Mouse (Mus musculus): ENCODE results near the gene Fkbp2. TPM values are rescaled to one million over a fixed set of nuclear protein-coding genes. Genes with fewer than 3 reads are reported as not detected.

Gene Fkbp2
- polyA plus RNA-seq (2014; fragmentation: Illumina TruSeq; extraction: RNeasy Lipid Tissue Mini Kit (QIAGEN cat#74804); ENCODE audit: low read depth, low replicate concordance) = 20.9 TPM

GRCm38 (mm10) chr19:6980381-6981093, at the start of gene Fkbp2:
Gene Fkbp2 (minus strand): TSS chr19:6980501.

GRCm38 (mm10) chr19:7019191-7019590, 38.9 kb upstream of the Fkbp2 start, which contains the start of gene Fermt3:
Gene Fermt3 (minus strand): TSS chr19:7019469.

DNA sequence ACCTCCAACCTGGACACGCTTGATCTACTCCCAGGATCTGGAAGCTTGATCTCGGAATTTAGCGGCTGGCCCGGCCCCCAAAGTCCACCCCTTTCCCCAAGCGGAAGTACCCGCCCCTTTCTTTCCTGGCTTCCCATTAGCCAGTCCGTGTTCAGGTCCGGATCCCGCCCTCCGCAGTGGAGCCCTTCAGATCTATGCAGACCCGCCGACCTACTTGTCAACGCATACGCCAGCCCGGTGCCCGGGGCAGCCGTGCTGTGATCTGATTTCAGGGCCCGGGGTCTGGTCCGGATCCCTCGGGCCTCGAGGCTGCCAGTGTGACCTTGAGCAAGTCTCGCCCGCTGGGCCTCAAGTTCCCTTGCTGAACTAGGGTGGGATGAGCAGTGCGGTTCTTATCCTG, 15.7 kb upstream of the Fkbp2 start, which contains the start of the genes Nudt22 and Trpt1:
TSS of gene Nudt22 (minus strand) at position 112 of the 400 bp plus-strand sequence.
TSS of gene Trpt1 (plus strand) at position 126 of the 400 bp plus-strand sequence.

DNA sequence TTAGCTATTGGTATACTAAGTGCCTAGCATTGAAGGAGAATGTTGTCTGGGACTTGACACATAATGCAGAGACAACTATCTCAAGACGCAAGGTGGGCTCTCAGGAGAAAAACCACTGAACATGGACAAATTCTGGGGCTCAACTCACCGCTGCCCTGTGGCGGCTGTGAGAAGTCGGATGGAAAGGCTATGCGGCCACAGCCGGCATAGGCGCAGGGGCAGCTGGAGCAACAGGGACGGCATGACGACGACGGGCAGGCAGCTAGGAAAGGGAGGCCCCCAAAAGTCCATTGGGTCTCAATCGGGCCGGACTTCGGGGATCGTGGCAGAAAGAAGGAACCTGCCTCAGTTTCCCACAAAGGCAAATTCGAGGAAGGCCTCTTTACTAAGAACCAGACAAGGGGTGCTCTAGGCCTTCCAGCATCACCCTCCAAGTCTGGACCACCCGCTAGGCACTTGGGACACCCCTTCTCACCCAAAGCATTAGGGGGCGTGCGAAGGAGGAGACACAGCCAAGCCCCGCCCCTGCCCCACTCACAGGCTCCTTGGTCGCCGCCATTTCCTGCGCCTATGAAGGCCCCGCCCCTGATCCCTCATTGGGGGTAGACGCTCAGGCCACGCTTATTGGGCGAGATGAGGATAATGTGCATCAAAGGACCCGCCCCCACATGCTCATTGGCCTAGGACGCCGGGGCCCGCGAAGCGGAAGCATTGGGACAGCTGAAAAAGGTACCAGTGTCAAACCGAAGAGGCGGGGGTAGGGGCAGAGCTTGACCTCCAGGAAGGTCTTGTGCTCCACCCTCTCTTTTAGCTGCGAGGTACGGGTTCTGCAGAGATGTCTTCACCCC, 11.9 kb upstream of the Fkbp2 start, which contains the start of gene Dnajc4:
TSS of gene Dnajc4 (minus strand) at position 562 of the 848 bp plus-strand sequence.

DNA sequence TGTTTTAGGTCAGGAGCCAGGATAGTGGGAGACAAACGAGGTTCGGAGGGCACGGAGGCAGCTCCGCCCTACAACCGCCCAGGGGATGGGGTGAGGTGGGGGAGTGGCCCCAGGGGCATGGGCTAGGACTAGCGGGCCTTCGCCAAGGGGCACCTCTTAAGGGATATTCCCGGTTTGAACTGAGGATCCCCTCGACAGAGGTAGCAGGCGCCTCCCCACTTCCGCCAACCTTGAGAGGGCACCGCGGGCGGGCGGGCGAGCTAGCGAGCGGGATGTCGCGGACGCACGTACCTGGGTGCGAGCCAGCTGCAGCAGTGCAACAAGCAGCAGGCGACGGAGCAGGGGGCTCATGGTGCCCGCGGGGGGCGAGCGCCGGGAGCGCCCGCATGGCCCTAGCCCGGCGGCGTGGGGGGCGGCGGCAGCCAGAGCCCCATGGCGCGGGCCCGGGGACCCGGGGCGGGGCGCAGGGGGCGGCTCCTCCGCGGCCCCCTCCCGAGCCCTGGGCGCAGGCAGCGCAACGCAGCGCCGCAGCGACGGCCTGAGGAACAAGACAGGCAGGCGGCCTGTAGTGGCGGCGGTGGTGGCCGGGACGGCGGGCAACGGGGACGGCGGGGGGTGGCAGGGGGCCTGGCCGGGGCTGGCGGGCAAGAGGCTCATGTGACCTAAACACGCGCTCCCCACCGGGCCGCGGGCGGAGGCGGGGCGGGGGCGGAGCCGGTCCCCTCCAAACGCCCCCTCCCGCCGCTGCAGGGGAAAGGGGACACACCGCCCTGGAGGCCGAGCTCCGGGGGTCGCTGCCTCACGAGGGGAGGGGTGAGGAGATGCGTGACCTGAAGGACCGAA, 7.0 kb upstream of the Fkbp2 start, which contains the start of gene Vegfb:
TSS of gene Vegfb (minus strand) at position 591 of the 843 bp plus-strand sequence.

GRCm38 (mm10) chr19:6975537-6976521, 4.5 kb downstream of the Fkbp2 start, which contains the start of gene Plcb3:
Gene Plcb3 (minus strand): TSS chr19:6976470.

GRCm38 (mm10) chr19:6974211-6975205, 5.8 kb downstream of the Fkbp2 start, which contains the start of gene Ppp1r14b:
Gene Ppp1r14b (plus strand): TSS chr19:6974968.

DNA sequence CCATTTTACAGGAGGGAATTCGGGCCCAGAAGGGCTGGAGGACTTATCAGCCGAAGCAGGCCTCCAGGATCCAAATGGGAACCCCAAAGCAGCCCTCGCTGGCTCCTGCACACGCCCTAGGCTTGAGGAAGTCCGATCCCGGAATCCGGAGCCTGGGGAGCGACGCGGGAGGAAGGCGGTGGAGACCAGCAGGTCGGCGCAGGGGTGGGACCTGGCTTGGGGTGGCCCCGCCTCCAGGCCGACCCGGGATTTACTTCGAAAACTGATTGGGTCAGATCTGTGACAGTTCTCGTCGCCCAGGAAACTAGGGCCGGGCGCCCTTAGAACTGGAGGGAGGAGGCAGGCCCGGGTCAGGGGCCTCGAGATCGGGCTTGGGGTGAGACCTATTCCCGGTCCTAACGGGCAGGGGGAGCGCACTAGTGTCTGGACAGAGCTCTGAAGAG, 38.0 kb downstream of the Fkbp2 start, which contains the start of gene Gpr137:
TSS of gene Gpr137 (minus strand) at position 232 of the 443 bp plus-strand sequence.

DNA sequence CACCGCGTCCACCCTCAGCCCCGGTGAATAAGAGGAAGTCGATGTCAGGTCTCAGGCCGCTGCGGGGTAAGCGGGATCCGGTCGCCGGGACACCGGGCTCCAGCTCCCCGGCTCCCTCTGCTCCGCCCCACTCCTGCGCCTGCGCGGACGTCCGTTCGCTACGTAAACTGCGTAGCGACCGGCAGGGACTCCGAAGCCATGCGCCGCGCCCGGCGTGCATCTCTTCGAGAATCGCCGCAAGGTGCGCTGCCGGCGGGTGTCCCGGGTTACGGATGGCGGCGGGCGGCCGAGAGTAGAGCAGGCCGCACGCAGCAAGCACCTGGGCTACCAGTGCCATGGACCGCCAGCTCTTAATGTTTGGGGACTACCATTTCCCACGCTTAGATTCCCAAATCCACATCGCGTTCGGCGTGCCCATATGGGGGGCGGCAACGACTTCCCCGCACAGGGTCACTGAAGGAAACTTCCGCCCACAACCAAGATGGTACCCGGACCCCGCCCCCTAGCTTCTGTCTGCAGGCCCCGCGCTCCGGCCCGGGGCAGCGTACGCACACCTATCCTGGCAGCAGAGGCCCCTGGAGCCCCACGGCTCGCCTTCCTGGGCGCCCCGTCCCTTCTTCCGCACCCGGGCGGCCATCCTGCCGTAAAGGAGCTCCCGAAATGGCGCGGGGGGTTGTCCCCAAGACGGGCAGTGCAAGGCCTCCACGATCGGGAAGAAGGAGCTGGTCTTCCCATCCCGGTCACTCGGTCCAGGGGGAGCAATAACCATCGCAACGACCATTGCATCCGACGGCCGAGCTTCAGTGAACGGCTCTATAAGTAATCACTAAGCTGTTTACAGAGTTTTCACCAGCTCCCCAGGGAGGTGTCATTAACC, 38.7 kb downstream of the Fkbp2 start, which contains the start of gene Bad:
TSS of gene Bad (plus strand) at position 490 of the 877 bp plus-strand sequence.

DNA sequence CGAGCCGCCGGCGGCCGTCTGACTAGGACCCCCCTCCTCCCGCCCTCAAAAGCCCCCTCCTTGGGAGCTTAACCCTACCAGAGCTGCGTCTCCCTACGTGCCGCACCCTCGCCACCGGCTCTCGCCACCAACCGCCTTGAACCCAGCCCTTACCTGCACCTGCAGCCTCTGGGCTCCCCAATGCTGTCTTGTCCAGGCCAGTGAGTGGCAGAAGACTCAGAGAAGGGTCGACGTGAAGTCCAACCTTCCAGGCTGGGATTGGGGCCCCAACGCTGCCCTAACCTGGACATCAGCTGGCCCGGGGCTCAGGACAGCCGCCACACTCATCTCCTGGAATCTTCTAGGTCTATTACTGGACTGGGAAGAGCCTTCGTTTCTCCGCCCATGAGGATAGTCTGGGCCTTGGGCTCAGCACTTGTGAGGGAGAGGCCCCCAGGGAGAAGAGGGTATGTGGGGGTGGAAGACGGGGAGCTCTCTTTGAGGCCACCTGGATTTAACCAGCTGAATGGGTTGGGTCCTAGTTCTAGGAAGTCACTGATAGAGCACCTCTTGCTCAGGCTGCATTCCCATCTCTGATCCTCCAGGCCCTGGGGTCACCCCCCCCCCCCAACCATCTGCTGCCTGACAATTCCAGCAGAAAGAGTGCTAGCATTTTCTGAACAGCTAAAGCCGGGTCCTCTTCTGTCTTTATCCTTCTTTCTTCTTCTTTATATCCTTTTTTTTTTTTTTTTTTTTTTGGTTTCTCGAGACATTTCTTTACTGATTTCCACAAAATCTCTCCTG, 45.9 kb downstream of the Fkbp2 start, which contains the start of gene Kcnk4:
TSS of gene Kcnk4 (minus strand) at position 321 of the 783 bp plus-strand sequence.

Other genes with a start within 250 kb of the Fkbp2 start
- not detected for gene Rps6ka4, start 139.9 kb downstream of the Fkbp2 start, polyA plus RNA-seq (2014; fragmentation: Illumina TruSeq; extraction: RNeasy Lipid Tissue Mini Kit (QIAGEN cat#74804); ENCODE audit: low read depth, low replicate concordance)
- not detected for gene Ccdc88b, start 122.3 kb downstream of the Fkbp2 start, polyA plus RNA-seq (2014; fragmentation: Illumina TruSeq; extraction: RNeasy Lipid Tissue Mini Kit (QIAGEN cat#74804); ENCODE audit: low read depth, low replicate concordance)
- 20.7 TPM for gene Trmt112, start 70.8 kb downstream of the Fkbp2 start, polyA plus RNA-seq (2014; fragmentation: Illumina TruSeq; extraction: RNeasy Lipid Tissue Mini Kit (QIAGEN cat#74804); ENCODE audit: low read depth, low replicate concordance)
- gene Prdx5, start 70.4 kb downstream of the Fkbp2 start, polyA plus RNA-seq (2014; fragmentation: Illumina TruSeq; extraction: RNeasy Lipid Tissue Mini Kit (QIAGEN cat#74804); ENCODE audit: low read depth, low replicate concordance) = 53.2 TPM
- gene Esrra, start 58.7 kb downstream of the Fkbp2 start, polyA plus RNA-seq (2014; fragmentation: Illumina TruSeq; extraction: RNeasy Lipid Tissue Mini Kit (QIAGEN cat#74804); ENCODE audit: low read depth, low replicate concordance) = 2.0 TPM
- gene Catsperz, start 55.1 kb downstream of the Fkbp2 start, polyA plus RNA-seq (2014; fragmentation: Illumina TruSeq; extraction: RNeasy Lipid Tissue Mini Kit (QIAGEN cat#74804); ENCODE audit: low read depth, low replicate concordance) = not detected
- gene Kcnk4, start 46.0 kb downstream of the Fkbp2 start, polyA plus RNA-seq (2014; fragmentation: Illumina TruSeq; extraction: RNeasy Lipid Tissue Mini Kit (QIAGEN cat#74804); ENCODE audit: low read depth, low replicate concordance) = not detected
- gene Bad, start 38.6 kb downstream of the Fkbp2 start, polyA plus RNA-seq (2014; fragmentation: Illumina TruSeq; extraction: RNeasy Lipid Tissue Mini Kit (QIAGEN cat#74804); ENCODE audit: low read depth, low replicate concordance) = 0.90 TPM
- 0.98 TPM for gene Gpr137, start 38.0 kb downstream of the Fkbp2 start, polyA plus RNA-seq (2014; fragmentation: Illumina TruSeq; extraction: RNeasy Lipid Tissue Mini Kit (QIAGEN cat#74804); ENCODE audit: low read depth, low replicate concordance)
- gene Ppp1r14b, start 5.5 kb downstream of the Fkbp2 start, polyA plus RNA-seq (2014; fragmentation: Illumina TruSeq; extraction: RNeasy Lipid Tissue Mini Kit (QIAGEN cat#74804); ENCODE audit: low read depth, low replicate concordance) = 2.9 TPM
- 1.5 TPM for gene Plcb3, start 4.0 kb downstream of the Fkbp2 start, polyA plus RNA-seq (2014; fragmentation: Illumina TruSeq; extraction: RNeasy Lipid Tissue Mini Kit (QIAGEN cat#74804); ENCODE audit: low read depth, low replicate concordance)
- 3.3 TPM for gene Vegfb, start 7.2 kb upstream of the Fkbp2 start, polyA plus RNA-seq (2014; fragmentation: Illumina TruSeq; extraction: RNeasy Lipid Tissue Mini Kit (QIAGEN cat#74804); ENCODE audit: low read depth, low replicate concordance)
- 2.7 TPM for gene Dnajc4, start 12.1 kb upstream of the Fkbp2 start, polyA plus RNA-seq (2014; fragmentation: Illumina TruSeq; extraction: RNeasy Lipid Tissue Mini Kit (QIAGEN cat#74804); ENCODE audit: low read depth, low replicate concordance)
- not detected for gene Nudt22, start 15.6 kb upstream of the Fkbp2 start, polyA plus RNA-seq (2014; fragmentation: Illumina TruSeq; extraction: RNeasy Lipid Tissue Mini Kit (QIAGEN cat#74804); ENCODE audit: low read depth, low replicate concordance)
- gene Trpt1, start 15.6 kb upstream of the Fkbp2 start, polyA plus RNA-seq (2014; fragmentation: Illumina TruSeq; extraction: RNeasy Lipid Tissue Mini Kit (QIAGEN cat#74804); ENCODE audit: low read depth, low replicate concordance) = 0.58 TPM
- gene Fermt3, start 39.0 kb upstream of the Fkbp2 start, polyA plus RNA-seq (2014; fragmentation: Illumina TruSeq; extraction: RNeasy Lipid Tissue Mini Kit (QIAGEN cat#74804); ENCODE audit: low read depth, low replicate concordance) = 0.16 TPM
- 34.1 TPM for gene Stip1, start 59.5 kb upstream of the Fkbp2 start, polyA plus RNA-seq (2014; fragmentation: Illumina TruSeq; extraction: RNeasy Lipid Tissue Mini Kit (QIAGEN cat#74804); ENCODE audit: low read depth, low replicate concordance)
- gene Macrod1, start 76.3 kb upstream of the Fkbp2 start, polyA plus RNA-seq (2014; fragmentation: Illumina TruSeq; extraction: RNeasy Lipid Tissue Mini Kit (QIAGEN cat#74804); ENCODE audit: low read depth, low replicate concordance) = 9.3 TPM
- gene Flrt1, start 125.2 kb upstream of the Fkbp2 start, polyA plus RNA-seq (2014; fragmentation: Illumina TruSeq; extraction: RNeasy Lipid Tissue Mini Kit (QIAGEN cat#74804); ENCODE audit: low read depth, low replicate concordance) = not detected
- gene Otub1, start 225.8 kb upstream of the Fkbp2 start, polyA plus RNA-seq (2014; fragmentation: Illumina TruSeq; extraction: RNeasy Lipid Tissue Mini Kit (QIAGEN cat#74804); ENCODE audit: low read depth, low replicate concordance) = 15.7 TPM
- gene Cox8a, start 237.1 kb upstream of the Fkbp2 start, polyA plus RNA-seq (2014; fragmentation: Illumina TruSeq; extraction: RNeasy Lipid Tissue Mini Kit (QIAGEN cat#74804); ENCODE audit: low read depth, low replicate concordance) = 131 TPM

All from liver, adult 10 weeks (tissue).